Mouse (Mus musculus) Patski (cell line): ENCODE measurements around the gene Clic1. TPM values are rescaled to one million over a fixed set of nuclear protein-coding genes. Genes with fewer than 3 reads are reported as not detected.

ENCODE experiments used
- ATAC-seq: fragments of 100-300 bp; one replicate; pipeline ENCODE4 v1.8.0; 2021
- CTCF ChIA-PET: fragments of 350-600 bp; sonication (Branson Sonifier 250); formaldehyde crosslinking; loops from one replicate; lab custom pipeline; 2022; ENCODE audit warnings: inconsistent platforms; lab: Charles Lee
- POLR2A ChIA-PET: fragments of 350-600 bp; sonication (Branson Sonifier 250); formaldehyde crosslinking; loops from one replicate; lab custom pipeline; 2022; ENCODE audit warnings: antibody characterized with exemption, inconsistent platforms; lab: Charles Lee
- DNase-seq: peaks from one replicate; pipeline ENCODE4 v3.0.0-alpha.2; 2011; ENCODE audit warnings: low read depth, low spot score
- H3K27me3 ChIP-seq: fragments of 371-371 bp; one replicate; pipeline ENCODE4 v1.5.1; 2021
- CTCF ChIP-seq: fragments of 100-300 bp; IDR thresholded peaks from one replicate; pipeline ENCODE4 v1.5.1; 2021
- in situ Hi-C: fragments of 300-500 bp; cut with MboI; formaldehyde crosslinking; loops from 3 replicates; pipeline ENCODE4 v1.11.1; 2018; ENCODE audit warnings: low pct_unique_long_range_greater_than_20kb, mixed read lengths
- polyA plus RNA-seq: library from polyadenylated mRNA; unstranded; gene quantifications from one replicate; pipeline ENCODE4 v1.2.3, GENCODE M21; 2021

The Clic1 gene
- polyA plus RNA-seq, 1 experiment from 2014 or later, result 671 TPM

DNA sequence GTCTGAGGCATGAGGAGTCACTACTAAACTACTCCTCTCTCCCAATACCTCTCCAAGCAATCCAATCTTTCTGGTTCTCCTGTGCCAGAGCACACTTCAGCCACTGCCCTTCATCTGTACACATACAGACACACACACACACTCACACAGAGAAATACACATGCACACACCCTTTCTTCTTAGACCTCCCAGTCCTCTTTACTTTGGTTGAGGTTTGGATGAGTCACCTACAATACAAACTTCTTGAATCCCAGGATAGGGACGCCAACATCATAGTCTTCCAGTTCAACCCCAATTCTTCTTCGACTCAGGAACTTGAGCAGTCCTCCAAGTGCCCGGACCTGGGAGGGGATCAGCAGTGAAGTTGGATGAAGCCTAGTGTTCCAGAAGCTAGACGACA, 6.0 kb upstream of the Clic1 start:
- ATAC-seq (no peak), DNase-seq (no peak)
- POLR2A ChIA-PET, result no interaction called here
- in situ Hi-C loops, result no loop called here
- no peaks in the 10 kb centered on the region for H3K27me3 ChIP-seq
- CTCF ChIA-PET, result interaction anchor here (0.7 kb wide), 1 partner anchor 15 kb away, joined by 3 read pairs; no protein-coding TSS in a partner anchor
- TF ChIP-seq CTCF, result no peak

DNA sequence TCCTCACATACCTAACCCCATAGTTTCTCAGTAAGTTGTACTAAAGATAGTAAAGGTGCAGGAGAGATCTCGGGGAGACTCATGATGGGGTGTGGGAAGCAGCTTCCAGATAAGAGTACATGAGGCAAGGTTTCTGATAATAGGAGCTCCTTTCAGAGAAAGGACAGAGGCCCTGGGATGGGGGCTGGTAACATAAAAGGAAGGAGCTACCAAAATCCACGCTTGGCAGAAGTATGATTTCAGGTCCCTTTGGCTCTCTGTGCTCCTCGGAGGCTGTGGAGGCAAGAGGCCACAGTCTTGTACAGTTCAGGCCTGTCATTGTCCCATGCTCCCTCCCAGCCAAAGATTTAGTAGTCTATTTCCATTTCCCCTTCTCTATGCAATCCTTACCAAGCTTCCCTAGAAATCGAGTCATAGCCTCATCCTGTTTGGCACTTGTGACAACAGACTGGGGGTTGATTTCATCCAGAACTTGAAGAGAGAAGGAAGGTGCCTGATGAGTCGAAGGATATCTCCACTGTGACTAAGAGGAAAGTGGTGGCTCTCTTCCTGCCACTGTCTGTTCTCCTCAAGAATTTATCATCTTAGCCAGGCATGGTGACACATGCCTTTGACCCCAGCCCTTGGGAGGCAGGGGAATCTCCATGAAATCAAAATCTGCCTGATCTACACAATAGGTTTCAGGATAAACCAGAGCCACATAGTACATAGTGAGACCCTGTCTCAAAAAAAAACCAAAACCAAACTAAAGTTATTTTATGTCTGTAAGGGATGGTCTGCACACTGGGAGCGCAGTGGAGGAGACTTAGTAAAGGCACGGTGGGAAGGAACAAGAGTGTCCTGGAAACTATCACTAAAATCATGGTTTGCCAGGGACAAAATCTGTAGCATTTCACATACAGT, 4.6 kb upstream of the Clic1 start:
- DNase-seq, result no peak
- in situ Hi-C loops, result no loop called here
- no peak for TF ChIP-seq CTCF
- ATAC-seq, result no peak
- ChIA-PET POLR2A (interaction anchor here (0.5 kb wide), 2 partner anchors 30 to 119 kb away, joined by 4 to 5 read pairs; no protein-coding TSS in a partner anchor), CTCF (no interaction called here)
- H3K27me3 ChIP-seq, result no peaks in the 10 kb centered on the region

DNA sequence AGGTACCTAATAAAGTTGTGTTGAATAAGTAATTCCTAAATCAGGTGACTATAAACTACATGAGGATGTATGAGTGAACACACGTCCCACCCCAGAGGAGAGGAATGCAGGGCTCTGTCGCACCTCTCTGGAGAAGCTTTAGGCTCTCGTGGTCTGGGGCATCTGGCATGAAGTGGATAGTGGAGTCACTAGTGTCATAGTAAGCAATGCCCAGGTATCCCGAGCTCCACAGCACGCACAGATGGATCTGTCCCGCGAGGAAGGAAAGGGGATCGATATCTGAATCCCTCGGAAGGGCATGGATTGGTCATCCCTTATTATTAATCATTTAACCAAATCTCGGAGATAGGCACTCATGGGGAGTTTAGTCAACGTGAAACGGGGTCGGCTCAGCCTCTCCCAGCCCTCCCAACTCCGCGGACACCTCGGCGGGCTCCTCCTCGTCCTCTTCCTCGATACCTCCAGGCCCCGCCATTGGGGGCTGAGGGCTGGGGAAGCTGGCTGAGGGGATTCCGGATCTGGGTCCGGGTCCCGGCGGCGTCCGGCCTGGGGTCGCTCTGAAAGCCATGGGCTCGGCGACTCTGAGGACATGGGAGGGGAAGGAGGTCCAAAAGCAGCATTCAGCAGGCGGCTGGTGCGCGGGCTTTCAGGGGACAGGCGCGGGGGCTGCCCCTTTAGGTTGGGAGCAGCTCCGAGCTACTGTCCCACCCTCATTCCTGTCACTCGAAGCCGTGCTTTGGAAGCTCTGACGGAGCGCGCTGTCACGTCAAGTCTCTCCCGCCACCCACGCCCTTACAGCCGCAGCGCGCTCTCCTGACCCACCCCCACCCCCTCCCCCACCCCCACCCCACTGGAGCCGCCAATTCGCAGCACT, 3.7 kb upstream of the Clic1 start:
- CTCF ChIA-PET, result interaction anchor here (1.4 kb wide), 1 partner anchor 16 kb away, joined by 4 read pairs; no protein-coding TSS in a partner anchor
- peak; percentile 6 for ATAC-seq
- TF ChIP-seq CTCF, result no peak
- POLR2A ChIA-PET, result interaction anchor here (0.6 kb wide), 1 partner anchor 18 kb away, joined by 3 read pairs; the partner anchor contains the start of gene Sapcd1
- no peak for DNase-seq
- in situ Hi-C loops, result no loop called here
- no peaks in the 10 kb centered on the region for H3K27me3 ChIP-seq

DNA sequence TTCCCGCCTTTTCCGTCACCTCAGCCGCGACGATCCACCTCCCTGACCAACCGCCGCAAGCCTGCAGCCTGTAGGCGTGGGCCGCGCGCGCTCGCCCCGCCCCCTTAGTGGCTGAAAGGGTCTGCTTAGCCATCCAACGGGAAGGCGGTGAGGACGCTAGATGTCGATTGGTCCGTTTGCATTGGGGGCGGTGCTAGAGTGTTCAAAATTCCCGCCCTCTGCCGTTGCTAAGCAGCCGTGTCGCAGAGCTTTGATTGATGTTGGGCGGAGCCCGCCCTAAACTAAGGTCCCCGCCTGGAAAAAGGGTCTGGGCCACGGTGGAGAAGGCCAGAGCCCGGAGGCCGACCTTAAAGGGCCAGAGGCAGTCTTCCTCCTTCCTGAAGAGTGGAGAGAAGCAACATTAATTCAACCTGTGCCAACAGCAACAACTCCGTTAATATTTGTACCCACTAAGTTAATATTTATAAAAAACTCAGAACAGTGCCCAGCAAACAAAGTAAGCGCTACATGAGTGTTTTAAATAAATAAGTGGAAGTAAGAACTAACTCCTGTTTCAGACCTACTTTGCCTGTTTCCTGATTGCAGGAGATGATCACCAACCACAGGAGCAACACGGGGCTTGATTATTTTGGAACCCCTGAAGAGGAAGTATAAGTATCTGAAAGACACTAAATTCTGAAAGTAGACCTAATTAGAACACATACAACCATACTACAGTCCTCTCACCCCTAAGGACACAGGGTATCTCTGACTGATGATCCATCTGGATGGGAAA, 2.9 kb upstream of the Clic1 start, which contains the start of gene Msh5:
Gene Msh5 (minus strand): TSS at position 65 of the 775 bp plus-strand sequence.
- no peaks in the 10 kb centered on the region for H3K27me3 ChIP-seq
- ATAC-seq (peak; percentile 87), DNase-seq (peak; percentile 93)
- no peak for TF ChIP-seq CTCF
- POLR2A ChIA-PET, result interaction anchor here (0.6 to 0.8 kb wide), 2 partner anchors 19 to 25 kb away, joined by 3 read pairs; partner anchors contain the start of gene Sapcd1
- CTCF ChIA-PET, result interaction anchor here (1.4 to 1.9 kb wide), 2 partner anchors 17 to 26 kb away, joined by 4 to 6 read pairs; no protein-coding TSS in a partner anchor
- in situ Hi-C loops, result no loop called here

DNA sequence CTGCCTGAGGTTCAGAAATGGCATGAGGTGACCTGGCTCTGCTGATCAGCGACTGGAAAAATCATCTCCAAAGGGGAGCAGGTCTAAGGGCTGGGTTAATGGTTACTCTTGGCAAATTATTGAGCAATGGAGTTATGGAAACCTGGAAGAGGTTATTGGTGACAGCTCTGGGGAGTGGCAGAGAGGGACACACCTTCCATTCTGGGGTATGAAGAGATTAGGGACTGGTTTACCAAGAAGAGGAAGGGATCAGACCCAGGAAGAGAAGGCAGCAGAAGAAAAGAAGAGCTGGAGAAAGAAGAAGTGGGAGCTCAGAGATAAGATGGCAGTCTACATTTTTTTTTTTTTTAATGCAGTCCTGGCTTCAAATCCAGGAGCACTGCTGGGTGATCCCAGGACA, 2.1 kb upstream of the Clic1 start:
- no peak for ATAC-seq
- CTCF ChIA-PET, result interaction anchor here (1.9 kb wide), 1 partner anchor 26 kb away, joined by 6 read pairs; no protein-coding TSS in a partner anchor
- POLR2A ChIA-PET, result interaction anchor here (0.6 to 1.4 kb wide), 5 partner anchors 11 to 79 kb away, joined by 3 to 9 read pairs (median 3); partner anchors contain the start of genes D17H6S53E and Ddah2
- H3K27me3 ChIP-seq, result no peaks in the 10 kb centered on the region
- DNase-seq, result no peak
- TF ChIP-seq CTCF, result no peak
- in situ Hi-C loops, result no loop called here

DNA sequence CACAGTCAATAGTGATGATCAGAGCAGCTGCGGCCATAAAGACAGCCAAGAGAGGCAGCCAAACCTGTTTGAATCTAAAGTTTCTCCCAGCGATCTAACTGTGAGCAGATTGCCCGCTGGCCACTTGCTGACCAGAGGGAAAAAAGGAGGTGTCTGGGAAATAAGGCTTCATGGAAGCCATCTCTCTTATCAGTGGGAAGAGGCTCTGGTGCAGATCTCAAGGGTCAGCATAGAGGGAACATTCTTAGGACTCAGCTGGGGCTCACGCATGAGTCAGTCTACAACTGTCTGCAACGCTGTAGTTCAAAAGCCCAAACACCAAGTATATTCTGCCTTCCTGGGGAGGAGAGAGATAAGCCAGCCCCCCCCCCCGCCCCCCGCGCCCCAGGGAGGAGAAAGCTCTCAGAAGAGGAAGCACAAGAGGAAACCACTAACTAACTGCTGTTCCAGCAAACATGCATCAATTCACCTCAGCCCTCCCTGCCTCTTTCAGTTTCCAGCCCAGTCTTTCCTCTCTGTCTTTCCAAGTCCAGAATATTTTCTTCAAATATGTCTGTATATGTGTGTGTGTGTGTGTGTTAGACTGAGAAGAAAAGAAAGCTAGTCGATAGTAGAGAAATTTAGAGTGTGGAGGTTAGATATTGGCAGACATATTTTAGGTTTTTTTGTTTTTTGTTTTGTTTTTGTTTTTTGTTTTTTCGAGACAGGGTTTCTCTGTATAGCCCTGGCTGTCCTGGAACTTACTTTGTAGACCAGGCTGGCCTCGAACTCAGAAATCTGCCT, 1.4 kb upstream of the Clic1 start:
- in situ Hi-C loops, result no loop called here
- DNase-seq (no peak), ATAC-seq (no peak)
- TF ChIP-seq CTCF, result no peak
- CTCF ChIA-PET, result interaction anchor here (1.9 kb wide), 1 partner anchor 27 kb away, joined by 6 read pairs; no protein-coding TSS in a partner anchor
- H3K27me3 ChIP-seq, result no peaks in the 10 kb centered on the region
- POLR2A ChIA-PET, result interaction anchor here (0.8 to 1.4 kb wide), 4 partner anchors 10 to 78 kb away, joined by 3 to 9 read pairs (median 4); partner anchors contain the start of genes D17H6S53E and Ddah2

DNA sequence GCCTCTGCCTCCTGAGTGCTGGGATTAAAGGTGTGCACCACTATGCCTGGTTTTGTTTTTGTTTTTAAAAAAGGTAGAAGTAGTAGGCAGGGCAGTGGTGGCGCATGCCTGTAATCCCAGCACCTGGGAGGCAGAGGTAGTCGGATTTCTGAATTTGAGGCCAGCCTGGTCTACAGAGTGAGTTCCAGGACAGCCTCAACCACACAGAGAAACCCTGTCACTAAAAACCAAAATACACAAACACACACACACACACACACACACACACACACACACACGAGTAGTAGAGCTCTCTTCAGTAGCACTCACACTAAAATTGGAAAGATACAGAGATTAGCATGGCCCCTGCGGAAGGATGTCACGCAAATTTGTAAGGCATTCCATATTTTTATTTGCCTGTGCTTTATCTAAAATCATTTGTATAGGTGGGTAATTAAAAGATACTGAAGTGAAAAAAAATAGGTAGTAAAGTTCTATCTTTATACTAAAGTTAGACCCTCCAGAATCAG, 780 bp upstream of the Clic1 start:
- in situ Hi-C loops, result no loop called here
- no peak for TF ChIP-seq CTCF
- POLR2A ChIA-PET, result interaction anchor here (1.2 kb wide), 1 partner anchor 10 kb away, joined by 4 read pairs; the partner anchor contains the start of gene Ddah2
- ATAC-seq (no peak), DNase-seq (no peak)
- CTCF ChIA-PET, result interaction anchor here (0.6 to 1.9 kb wide), 3 partner anchors 19 to 40 kb away, joined by 3 to 6 read pairs (median 3); no protein-coding TSS in a partner anchor
- no peaks in the 10 kb centered on the region for H3K27me3 ChIP-seq

DNA sequence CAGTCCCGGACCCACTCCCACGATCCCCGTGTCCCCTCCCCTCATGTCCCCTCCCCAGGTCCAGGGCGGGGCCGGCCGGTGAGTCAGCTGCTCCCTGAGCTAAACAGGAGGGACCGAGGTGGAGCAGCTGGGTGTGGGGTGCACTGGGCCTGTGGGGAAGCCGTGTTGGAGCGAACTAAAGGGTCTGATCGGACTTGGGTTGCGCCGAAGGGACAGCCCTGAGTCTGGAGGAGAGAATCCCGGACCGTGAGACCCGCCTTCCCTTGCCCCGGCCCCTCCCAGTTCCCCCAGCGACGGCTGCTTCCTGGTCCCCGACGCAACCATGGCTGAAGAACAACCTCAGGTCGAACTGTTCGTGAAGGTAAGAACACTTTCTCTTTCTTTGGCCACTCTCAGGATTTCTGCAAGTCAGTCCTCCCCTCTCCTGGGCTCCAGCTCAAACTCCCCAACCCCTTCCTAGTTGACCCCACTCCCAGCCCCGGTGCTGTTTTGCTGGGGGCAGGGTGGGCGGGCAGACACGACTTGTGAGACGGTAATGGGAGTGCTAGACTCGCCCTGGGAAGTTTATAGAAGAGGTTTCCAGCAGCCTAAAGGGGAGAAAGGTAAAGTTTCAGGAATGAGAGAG, 472 bp downstream of the Clic1 start:
- ChIA-PET POLR2A (interaction anchor here (0.7 to 1.2 kb wide), 4 partner anchors 9 to 50 kb away, joined by 3 to 4 read pairs (median 3); partner anchors contain the start of gene Ddah2), CTCF (interaction anchor here (1.9 kb wide), 1 partner anchor 29 kb away, joined by 6 read pairs; no protein-coding TSS in a partner anchor)
- H3K27me3 ChIP-seq, result no peaks in the 10 kb centered on the region
- in situ Hi-C loops, result no loop called here
- no peak for DNase-seq
- TF ChIP-seq CTCF, result no peak
- peak; percentile 28 for ATAC-seq
